Mouse (Mus musculus): ENCODE results near the gene Ehd2. TPM values are rescaled to one million over a fixed set of nuclear protein-coding genes. Genes with fewer than 3 reads are reported as not detected.
"Not testable (repeated sequence)": the region's sequence is repeated elsewhere in the genome, so short reads cannot be mapped to it uniquely, and the experiment has no call there.

Ehd2 gene
- polyA plus RNA-seq, 1 experiment, result 3.0 TPM

- no peaks in the 10 kb centered on the region for H3K27me3 ChIP-seq (ENCODE audit: control insufficient read depth, insufficient read depth, low read length)
- H3K36me3 ChIP-seq (ENCODE audit: control insufficient read depth, insufficient read depth, low read length), result peaks cover 1% of the 10 kb centered on the region; the same call in 1 of the 2 replicates
- TF ChIP-seq CTCF (IDR thresholded peaks at IDR 0.05; ENCODE audit: control insufficient read depth, insufficient read depth, insufficient replicate concordance, low read depth, low read length) (no peak), POLR2A (IDR thresholded peaks at IDR 0.05; ENCODE audit: control insufficient read depth, low read depth, low read length) (no peak)
- H3K27ac ChIP-seq (ENCODE audit: control insufficient read depth, insufficient read depth, low read depth, low read length), result no peak overlapping the region
- H3K4me3 ChIP-seq (ENCODE audit: control insufficient read depth, low read depth, low read length), result no peak overlapping the region
- peaks cover 10% of the 10 kb centered on the region for H3K4me1 ChIP-seq (ENCODE audit: control insufficient read depth, insufficient read depth, low read length)
These were observed 50.4 kb downstream of the Ehd2 start for GRCm38 (mm10) chr7:15916996-15917395.

- Histone ChIP-seq H3K4me3 (ENCODE audit: control insufficient read depth, low read depth, low read length) (no peak overlapping the region), H3K27me3 (ENCODE audit: control insufficient read depth, insufficient read depth, low read length) (no peaks in the 10 kb centered on the region), H3K27ac (ENCODE audit: control insufficient read depth, insufficient read depth, low read depth, low read length) (no peak overlapping the region), H3K36me3 (ENCODE audit: control insufficient read depth, insufficient read depth, low read length) (peaks cover 1% of the 10 kb centered on the region; the same call in 1 of the 2 replicates), H3K4me1 (ENCODE audit: control insufficient read depth, insufficient read depth, low read length) (peaks cover 5% of the 10 kb centered on the region; the same call in 1 of the 2 replicates)
- no peak for TF ChIP-seq CTCF (IDR thresholded peaks at IDR 0.05; ENCODE audit: control insufficient read depth, insufficient read depth, insufficient replicate concordance, low read depth, low read length)
- TF ChIP-seq POLR2A (IDR thresholded peaks at IDR 0.05; ENCODE audit: control insufficient read depth, low read depth, low read length), result no peak
These were observed 51.1 kb downstream of the Ehd2 start for GRCm38 (mm10) chr7:15916134-15916723.

- H3K27ac ChIP-seq (ENCODE audit: control insufficient read depth, insufficient read depth, low read depth, low read length); H3K4me3 ChIP-seq (ENCODE audit: control insufficient read depth, low read depth, low read length); H3K36me3 ChIP-seq (ENCODE audit: control insufficient read depth, insufficient read depth, low read length); H3K4me1 ChIP-seq (ENCODE audit: control insufficient read depth, insufficient read depth, low read length); H3K27me3 ChIP-seq (ENCODE audit: control insufficient read depth, insufficient read depth, low read length): not testable (repeated sequence)
These were observed 51.7 kb downstream of the Ehd2 start for GRCm38 (mm10) chr7:15915695-15916094.

- Histone ChIP-seq H3K4me3 (ENCODE audit: control insufficient read depth, low read depth, low read length) (no peak overlapping the region), H3K4me1 (ENCODE audit: control insufficient read depth, insufficient read depth, low read length) (peaks cover 2% of the 10 kb centered on the region; the same call in 1 of the 2 replicates), H3K36me3 (ENCODE audit: control insufficient read depth, insufficient read depth, low read length) (peaks cover 1% of the 10 kb centered on the region; the same call in 1 of the 2 replicates), H3K27me3 (ENCODE audit: control insufficient read depth, insufficient read depth, low read length) (no peaks in the 10 kb centered on the region), H3K27ac (ENCODE audit: control insufficient read depth, insufficient read depth, low read depth, low read length) (no peak overlapping the region)
- TF ChIP-seq CTCF (IDR thresholded peaks at IDR 0.05; ENCODE audit: control insufficient read depth, insufficient read depth, insufficient replicate concordance, low read depth, low read length) (no peak), POLR2A (IDR thresholded peaks at IDR 0.05; ENCODE audit: control insufficient read depth, low read depth, low read length) (no peak)
These were observed 52.6 kb downstream of the Ehd2 start for GRCm38 (mm10) chr7:15914751-15915150.

GRCm38 (mm10) chr7:15914252-15914651 is 53.1 kb downstream of the Ehd2 start:
- Histone ChIP-seq H3K36me3 (ENCODE audit: control insufficient read depth, insufficient read depth, low read length) (peaks cover 1% of the 10 kb centered on the region; the same call in 1 of the 2 replicates), H3K4me3 (ENCODE audit: control insufficient read depth, low read depth, low read length) (no peak overlapping the region), H3K27me3 (ENCODE audit: control insufficient read depth, insufficient read depth, low read length) (no peaks in the 10 kb centered on the region), H3K4me1 (ENCODE audit: control insufficient read depth, insufficient read depth, low read length) (peaks cover 2% of the 10 kb centered on the region; the same call in 1 of the 2 replicates), H3K27ac (ENCODE audit: control insufficient read depth, insufficient read depth, low read depth, low read length) (no peak overlapping the region)
- TF ChIP-seq POLR2A (IDR thresholded peaks at IDR 0.05; ENCODE audit: control insufficient read depth, low read depth, low read length) (no peak), CTCF (IDR thresholded peaks at IDR 0.05; ENCODE audit: control insufficient read depth, insufficient read depth, insufficient replicate concordance, low read depth, low read length) (0 out of 2 replicates have a peak, but pooled peaks have one; percentile 10)

GRCm38 (mm10) chr7:15912183-15912582 is 55.2 kb downstream of the Ehd2 start:
- Histone ChIP-seq H3K27ac (ENCODE audit: control insufficient read depth, insufficient read depth, low read depth, low read length) (no peak overlapping the region), H3K27me3 (ENCODE audit: control insufficient read depth, insufficient read depth, low read length) (no peaks in the 10 kb centered on the region), H3K4me3 (ENCODE audit: control insufficient read depth, low read depth, low read length) (no peak overlapping the region), H3K36me3 (ENCODE audit: control insufficient read depth, insufficient read depth, low read length) (no peaks in the 10 kb centered on the region), H3K4me1 (ENCODE audit: control insufficient read depth, insufficient read depth, low read length) (no peaks in the 10 kb centered on the region)
- TF ChIP-seq POLR2A (IDR thresholded peaks at IDR 0.05; ENCODE audit: control insufficient read depth, low read depth, low read length), result no peak
- TF ChIP-seq CTCF (IDR thresholded peaks at IDR 0.05; ENCODE audit: control insufficient read depth, insufficient read depth, insufficient replicate concordance, low read depth, low read length), result peak; percentile 65

GRCm38 (mm10) chr7:15910521-15910920 is 56.8 kb downstream of the Ehd2 start:
- no peaks in the 10 kb centered on the region for H3K27me3 ChIP-seq (ENCODE audit: control insufficient read depth, insufficient read depth, low read length)
- H3K27ac ChIP-seq (ENCODE audit: control insufficient read depth, insufficient read depth, low read depth, low read length), result no peak overlapping the region
- TF ChIP-seq CTCF (IDR thresholded peaks at IDR 0.05; ENCODE audit: control insufficient read depth, insufficient read depth, insufficient replicate concordance, low read depth, low read length), result no peak
- no peak for TF ChIP-seq POLR2A (IDR thresholded peaks at IDR 0.05; ENCODE audit: control insufficient read depth, low read depth, low read length)

More at GRCm38 (mm10) chr7:15910521-15910920, 56.8 kb downstream of the Ehd2 start:
- no peak overlapping the region for H3K4me3 ChIP-seq (ENCODE audit: control insufficient read depth, low read depth, low read length)
- no peaks in the 10 kb centered on the region for H3K36me3 ChIP-seq (ENCODE audit: control insufficient read depth, insufficient read depth, low read length)
- H3K4me1 ChIP-seq (ENCODE audit: control insufficient read depth, insufficient read depth, low read length), result no peaks in the 10 kb centered on the region

All from testis, adult 2 months (tissue).